Mouse (Mus musculus) embryonic fibroblast, embryonic 13.5 days (primary cell): Measurements from ENCODE around the gene Nop16. TPM values are rescaled to one million over a fixed set of nuclear protein-coding genes. Genes with fewer than 3 reads are reported as not detected.

Source experiments
- H3K27ac ChIP-seq: 2 replicates; pipeline ENCODE4 v1.5.1; 2012; ENCODE audit warnings: low read length, control low read depth, inconsistent platforms; ENCODE audit not compliant: insufficient read depth
- H3K4me1 ChIP-seq: 2 replicates; pipeline ENCODE4 v1.6.1; 2011; ENCODE audit warnings: low read length; ENCODE audit not compliant: control insufficient read depth, insufficient read depth
- H3K4me3 ChIP-seq: 2 replicates; pipeline ENCODE4 v1.5.1; 2011; ENCODE audit warnings: mild to moderate bottlenecking, control low read depth, low read length; ENCODE audit not compliant: insufficient read depth
- CTCF ChIP-seq: IDR thresholded peaks from 2 replicates; pipeline ENCODE4 v1.5.1; 2011; ENCODE audit warnings: mild to moderate bottlenecking, control low read depth, low read length, moderate library complexity, borderline replicate concordance; ENCODE audit not compliant: insufficient read depth
- POLR2A ChIP-seq: IDR thresholded peaks from 2 replicates; pipeline ENCODE4 v1.6.1; 2011; ENCODE audit warnings: low read depth, mild to moderate bottlenecking, control low read depth, low read length, moderate library complexity
- polyA plus RNA-seq: library from polyadenylated mRNA; stranded (reverse); fragments of >200 nt; gene quantifications from 2 replicates; pipeline ENCODE4 v1.2.4, GENCODE M21; 2011; ENCODE audit warnings: low read depth; ENCODE audit not compliant: missing spikeins, insufficient read length

Nop16 gene
- polyA plus RNA-seq, 1 experiment, result 28.9 TPM

- peak within 1 kb of the TSS; percentile 44 for H3K27ac ChIP-seq
- peak within 1 kb of the TSS; percentile 83 for H3K4me3 ChIP-seq
- peaks cover 13% of the 10 kb centered on the region for H3K4me1 ChIP-seq
- TF ChIP-seq CTCF, result no peak
- TF ChIP-seq POLR2A, result peak; percentile 66
Measured at GRCm38 (mm10) chr13:54610972-54611754, 21.3 kb upstream of the Nop16 start, which contains the start of gene Cltb. Gene Cltb, minus strand, starts transcription at chr13:54611344.

- peak overlapping the region; percentile 44; the same call in 1 of the 2 replicates for H3K27ac ChIP-seq
- H3K4me3 ChIP-seq, result peak overlapping the region; percentile 83
- no peak for TF ChIP-seq CTCF
- TF ChIP-seq POLR2A, result no peak
Measured at GRCm38 (mm10) chr13:54610613-54610971, 20.7 kb upstream of the Nop16 start.

GRCm38 (mm10) chr13:54609301-54609700 lies 19.4 kb upstream of the Nop16 start:
- TF ChIP-seq CTCF (no peak), POLR2A (no peak)
- H3K4me1 ChIP-seq, result peaks cover 18% of the 10 kb centered on the region
- H3K27ac ChIP-seq, result peak overlapping the region; percentile 39
- H3K4me3 ChIP-seq, result no peak overlapping the region

More at GRCm38 (mm10) chr13:54610613-54610971, 20.7 kb upstream of the Nop16 start:
- peaks cover 14% of the 10 kb centered on the region for H3K4me1 ChIP-seq

GRCm38 (mm10) chr13:54608666-54609065 lies 18.8 kb upstream of the Nop16 start:
- Histone ChIP-seq H3K27ac (peak overlapping the region; percentile 39), H3K4me1 (peaks cover 18% of the 10 kb centered on the region), H3K4me3 (no peak overlapping the region)
- TF ChIP-seq POLR2A, result no peak
- TF ChIP-seq CTCF, result no peak

GRCm38 (mm10) chr13:54608002-54608401 lies 18.1 kb upstream of the Nop16 start:
- H3K4me3 ChIP-seq, result no peak overlapping the region
- peaks cover 18% of the 10 kb centered on the region for H3K4me1 ChIP-seq
- TF ChIP-seq CTCF (no peak), POLR2A (no peak)
- peak overlapping the region; percentile 32; the same call in 1 of the 2 replicates for H3K27ac ChIP-seq

- Histone ChIP-seq H3K27ac (no peak overlapping the region), H3K4me1 (peaks cover 18% of the 10 kb centered on the region), H3K4me3 (no peak overlapping the region)
- TF ChIP-seq POLR2A (no peak), CTCF (no peak)
Measured at GRCm38 (mm10) chr13:54607204-54607603, 17.3 kb upstream of the Nop16 start.

GRCm38 (mm10) chr13:54605426-54605825 lies 15.5 kb upstream of the Nop16 start:
- H3K4me3 ChIP-seq, result no peak overlapping the region
- peak overlapping the region; percentile 28; the same call in 1 of the 2 replicates for H3K27ac ChIP-seq
- H3K4me1 ChIP-seq, result peaks cover 18% of the 10 kb centered on the region
- 0 out of 2 replicates have a peak, but pooled peaks have one; percentile 11 for TF ChIP-seq POLR2A
- TF ChIP-seq CTCF, result no peak

GRCm38 (mm10) chr13:54604221-54604620 lies 14.3 kb upstream of the Nop16 start:
- H3K27ac ChIP-seq, result no peak overlapping the region
- H3K4me1 ChIP-seq, result peaks cover 16% of the 10 kb centered on the region
- TF ChIP-seq CTCF, result no peak
- no peak for TF ChIP-seq POLR2A
- H3K4me3 ChIP-seq, result no peak overlapping the region

- Histone ChIP-seq H3K27ac (no peak overlapping the region), H3K4me1 (peaks cover 12% of the 10 kb centered on the region), H3K4me3 (no peak overlapping the region)
- TF ChIP-seq CTCF (no peak), POLR2A (no peak)
Measured at GRCm38 (mm10) chr13:54603501-54603900, 13.6 kb upstream of the Nop16 start.

GRCm38 (mm10) chr13:54602639-54603111 lies 12.8 kb upstream of the Nop16 start:
- Histone ChIP-seq H3K27ac (no peak overlapping the region), H3K4me1 (peaks cover 8% of the 10 kb centered on the region; the same call in 1 of the 2 replicates), H3K4me3 (no peak overlapping the region)
- TF ChIP-seq POLR2A (no peak), CTCF (no peak)
